Mouse (Mus musculus) heart, postnatal 0 days (tissue): ENCODE data around the gene Icosl.

Experiments used
- CTCF ChIP-seq: IDR thresholded peaks from 2 replicates; pipeline ENCODE4 v1.5.1; 2016; ENCODE audit warnings: antibody characterized with exemption, control low read depth, low read depth
- EP300 ChIP-seq: IDR thresholded peaks from 2 replicates; pipeline ENCODE4 v1.6.1; 2016; ENCODE audit warnings: antibody characterized with exemption, low read depth

DNA sequence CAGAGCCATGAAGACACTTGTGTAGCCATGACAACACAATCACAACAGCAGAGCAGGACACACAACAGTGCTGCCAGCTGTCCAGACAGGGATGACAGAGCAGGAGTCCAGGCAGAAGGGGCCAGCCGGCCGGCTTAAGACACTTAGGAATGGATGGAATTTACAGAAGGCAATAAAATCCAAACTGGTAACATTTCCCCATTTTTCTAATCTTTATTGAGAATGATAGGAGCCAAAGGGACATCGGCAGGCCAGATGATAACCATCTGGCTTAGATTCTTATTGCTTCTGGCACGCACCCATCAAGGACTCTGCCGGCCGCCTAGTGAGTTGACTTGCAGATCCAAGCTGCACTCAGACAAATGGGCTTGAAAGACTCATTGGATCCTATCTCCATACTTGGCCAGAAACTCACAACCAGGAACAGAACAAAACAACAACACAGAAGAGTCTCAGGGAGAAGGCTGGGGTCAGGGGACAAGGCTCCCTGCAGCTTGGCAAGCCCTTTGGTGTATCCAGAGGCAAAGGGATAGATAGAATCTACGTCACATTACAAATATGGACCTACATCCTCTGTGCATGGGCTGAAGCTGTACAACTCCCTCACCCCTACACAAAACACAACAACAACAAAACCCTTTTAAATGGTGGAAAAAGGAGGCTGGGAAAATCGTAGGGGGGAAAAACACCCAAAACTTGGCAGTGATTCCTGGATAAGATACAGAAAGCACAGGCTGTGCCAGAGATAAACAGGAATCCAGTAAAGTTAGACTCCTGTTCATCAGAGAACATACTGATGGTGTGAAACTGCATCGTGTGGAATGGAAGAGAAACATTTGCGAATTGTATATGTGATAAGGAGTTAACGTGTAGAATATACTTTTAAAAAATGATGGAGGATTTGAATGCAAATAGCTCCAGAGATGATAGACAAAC is 35.7 kb downstream of the Icosl start:
- no peak for TF ChIP-seq CTCF
- TF ChIP-seq EP300: no peak
